Mouse (Mus musculus) embryonic facial prominence, embryonic 15.5 days (tissue): ENCODE data around the gene Sec61b. TPM values are rescaled to one million over a fixed set of nuclear protein-coding genes. Genes with fewer than 3 reads are reported as not detected.

ENCODE experiments used
- ATAC-seq: fragments of 200-750 bp; cut with Nextera tagmentation; 2 replicates; pipeline ENCODE4 v1.8.0; 2017; ENCODE audit warnings: low read depth, moderate TSS enrichment; ENCODE audit not compliant: insufficient number of reproducible peaks, low FRiP score, low TSS enrichment
- H3K27ac ChIP-seq: fragments of 300-500 bp; sonication (generic); replicated peaks from 2 replicates; pipeline ENCODE4 v1.5.1; 2015; ENCODE audit warnings: mild to moderate bottlenecking, inconsistent platforms
- H3K27me3 ChIP-seq: fragments of 300-500 bp; sonication (generic); 2 replicates; pipeline ENCODE4 v1.6.1; 2015; ENCODE audit warnings: inconsistent platforms
- H3K36me3 ChIP-seq: fragments of 300-500 bp; sonication (generic); 2 replicates; pipeline ENCODE4 v1.6.1; 2015; ENCODE audit warnings: mild to moderate bottlenecking, inconsistent platforms
- H3K4me1 ChIP-seq: fragments of 300-500 bp; sonication (generic); 2 replicates; pipeline ENCODE4 v1.6.1; 2015; ENCODE audit warnings: inconsistent platforms
- H3K4me2 ChIP-seq: fragments of 300-500 bp; sonication (generic); replicated peaks from 2 replicates; pipeline ENCODE4 v1.6.1; 2015; ENCODE audit warnings: mild to moderate bottlenecking, inconsistent platforms
- H3K4me3 ChIP-seq: fragments of 300-500 bp; sonication (generic); replicated peaks from 2 replicates; pipeline ENCODE4 v1.5.1; 2015; ENCODE audit warnings: mild to moderate bottlenecking, inconsistent platforms
- H3K9ac ChIP-seq: fragments of 300-500 bp; sonication (generic); 2 replicates; pipeline ENCODE4 v1.6.1; 2015; ENCODE audit warnings: inconsistent platforms
- H3K9me3 ChIP-seq: fragments of 300-500 bp; sonication (generic); replicated peaks from 2 replicates; pipeline ENCODE4 v1.6.1; 2016; ENCODE audit warnings: inconsistent platforms
- WGBS: fragments of 180-500 bp; shearing (Covaris S2); methylation state at CpG from one replicate; pipeline ENCODE4 v1.1.7; 2015; 5-methylcytosine and 5-hydroxymethylcytosine counted together
- polyA plus RNA-seq: library from polyadenylated mRNA; unstranded; fragments of >200 nt; fragmentation: Nextera tagmentation; extraction: Ambion mirVana; gene quantifications from 2 replicates; pipeline ENCODE4 v1.2.1, GENCODE M21; 2015

Sec61b gene
- polyA plus RNA-seq, 1 experiment from 2014 or later = 413 TPM

DNA sequence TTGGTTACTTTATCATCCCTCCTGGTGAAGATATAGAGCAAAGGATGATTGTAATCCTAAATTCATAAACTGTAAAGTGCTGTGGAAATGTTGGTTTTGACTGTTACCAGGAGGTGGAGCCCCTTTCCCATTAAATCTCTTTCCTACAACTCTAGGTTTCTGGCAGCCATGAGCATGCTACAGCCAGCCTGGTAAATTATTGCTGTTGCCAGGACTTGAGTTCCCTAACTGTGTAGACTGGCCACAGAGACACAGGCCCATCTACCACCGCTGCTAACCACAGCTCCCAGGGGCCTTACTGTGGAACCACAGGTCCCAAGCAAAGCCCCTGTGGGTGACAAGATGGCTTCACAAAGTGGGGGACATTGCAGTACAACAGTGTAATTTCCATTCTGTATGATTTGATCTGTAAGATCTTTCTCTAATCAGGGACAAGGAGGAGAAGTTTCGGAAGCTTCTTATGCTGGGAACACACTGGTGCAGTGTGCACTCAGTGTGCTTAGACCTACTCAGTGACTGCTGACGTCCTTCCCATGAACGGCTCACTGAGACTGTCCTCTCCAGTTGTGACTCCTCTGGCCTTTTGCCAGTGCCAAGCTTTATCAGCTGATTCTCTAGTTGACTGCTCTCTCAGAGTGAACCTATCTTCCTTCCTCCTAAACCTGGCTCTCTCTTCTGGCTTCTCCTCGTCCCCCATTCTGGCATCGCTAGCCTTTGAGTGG lies 47.6 kb downstream of the Sec61b start:
- Histone ChIP-seq H3K27ac (no peak overlapping the region), H3K27me3 (no peaks in the 10 kb centered on the region), H3K4me1 (no peaks in the 10 kb centered on the region), H3K4me3 (no peak overlapping the region), H3K9ac (no peak overlapping the region), H3K9me3 (no peaks in the 10 kb centered on the region), H3K4me2 (no peak overlapping the region), H3K36me3 (no peaks in the 10 kb centered on the region)
- WGBS = 78% methylated on average over 6 of the region's 6 CpGs
- ATAC-seq = 0 out of 2 replicates have a peak, but pooled peaks have one; percentile 34

DNA sequence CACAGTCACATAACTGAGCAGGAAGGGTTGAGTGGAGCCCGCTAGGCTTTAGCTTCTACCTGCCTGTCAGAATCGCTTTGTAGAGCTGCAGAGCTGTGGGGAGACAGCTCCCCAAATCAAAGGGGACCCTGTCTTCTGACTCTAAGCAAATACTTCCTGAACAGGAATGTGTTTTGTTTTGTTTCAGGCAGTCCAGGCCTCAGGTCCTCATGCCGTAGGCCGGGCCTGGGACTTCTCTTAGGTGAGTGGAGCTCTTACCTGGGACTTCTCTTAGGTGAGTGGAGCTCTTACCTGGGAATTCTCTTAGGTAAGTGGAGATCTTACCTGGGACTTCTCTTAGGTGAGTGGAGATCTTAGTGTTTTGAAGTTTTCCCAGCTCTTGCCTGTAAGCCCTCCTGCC lies 55.4 kb downstream of the Sec61b start:
- no peak for ATAC-seq
- Histone ChIP-seq H3K4me1 (no peaks in the 10 kb centered on the region), H3K27me3 (no peaks in the 10 kb centered on the region), H3K36me3 (no peaks in the 10 kb centered on the region), H3K9ac (no peak overlapping the region), H3K9me3 (no peaks in the 10 kb centered on the region), H3K4me3 (no peak overlapping the region), H3K27ac (no peak overlapping the region), H3K4me2 (no peak overlapping the region)
- 87% methylated on average over 4 of the region's 4 CpGs for WGBS

Other genes starting within 250 kb of the Sec61b start
- 32.0 and 32.9 TPM in 2 replicates for gene Tgfbr1, start 121.4 kb upstream of the Sec61b start, polyA plus RNA-seq
- gene Alg2, start 325 bp upstream of the Sec61b start, polyA plus RNA-seq = 56.5 and 61.1 TPM in 2 replicates